Mouse (Mus musculus) kidney, postnatal 36 days (tissue): ENCODE measurements at regions not wholly inside any gene's neighbourhood (a gene's known extent, or its start where the extent isn't known, plus 50 kb on each side); places are given as distances from the start of the nearest gene placed in this dataset.

Source experiments
- DNase-seq, 2 experiments: peaks; one replicate each; pipeline ENCODE4 v3.0.0; 2021 to 2022; ENCODE audit warnings: mixed read lengths in 2 of 2

DNA sequence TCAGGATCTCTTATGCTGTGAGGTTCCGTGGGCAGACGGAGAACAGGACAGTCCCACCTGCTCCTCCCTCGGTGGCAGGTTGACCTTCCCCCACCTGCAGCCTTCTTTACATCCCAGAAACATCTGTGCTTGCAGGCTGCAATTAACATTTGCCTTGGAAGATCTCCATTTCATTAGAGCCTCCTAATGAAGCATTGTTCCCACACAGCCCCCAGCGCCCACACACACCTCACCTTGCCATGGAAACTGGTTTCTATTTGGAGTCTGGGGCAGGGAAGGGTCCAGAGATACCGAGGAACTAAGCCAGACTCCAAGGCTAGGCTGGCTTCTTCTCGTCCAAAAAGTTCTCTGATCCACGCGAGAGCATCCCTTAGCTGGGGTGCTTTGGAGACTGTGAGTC is 56.6 kb upstream of the Rpl38 start:
- no peak for DNase-seq

DNA sequence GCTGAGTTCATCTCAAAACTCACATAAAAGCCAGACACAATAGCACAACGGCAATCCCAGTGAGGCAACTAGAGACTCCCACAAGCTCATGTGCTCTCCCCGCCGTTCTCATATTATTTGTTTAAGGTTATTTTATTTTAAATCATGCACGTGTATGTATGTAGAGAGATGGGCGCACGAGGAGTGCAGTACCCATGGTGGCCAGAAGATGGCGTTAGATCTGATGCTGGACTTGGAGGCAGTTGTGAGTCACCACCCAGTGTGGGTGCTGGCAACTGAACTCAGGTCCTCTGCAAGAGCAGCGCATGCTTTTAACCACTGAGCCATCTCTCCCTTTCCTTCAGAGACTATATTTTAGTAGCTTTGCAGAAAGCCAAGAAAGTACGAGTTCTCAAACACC is 60.3 kb upstream of the Rpl38 start:
- no peak for DNase-seq

DNA sequence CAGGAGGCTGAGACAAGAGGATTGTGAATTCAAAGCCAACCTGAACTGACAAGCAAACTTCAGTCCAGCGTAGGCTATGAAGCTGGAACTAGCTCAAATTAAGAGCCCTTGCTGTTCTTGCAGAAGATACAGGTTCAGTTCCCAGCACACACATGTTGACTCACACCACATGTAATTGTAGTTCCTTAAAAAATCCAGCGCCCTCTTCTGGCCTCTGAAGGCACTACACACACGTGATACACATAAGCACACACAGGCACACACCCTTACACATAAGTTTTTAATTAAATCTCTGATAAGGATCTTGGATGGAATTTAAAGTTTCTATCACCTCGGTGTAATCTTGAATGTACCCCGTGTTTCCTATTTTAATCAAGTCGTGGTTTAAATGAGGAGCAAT is 65.2 kb upstream of the Rpl38 start:
- DNase-seq: no peak

DNA sequence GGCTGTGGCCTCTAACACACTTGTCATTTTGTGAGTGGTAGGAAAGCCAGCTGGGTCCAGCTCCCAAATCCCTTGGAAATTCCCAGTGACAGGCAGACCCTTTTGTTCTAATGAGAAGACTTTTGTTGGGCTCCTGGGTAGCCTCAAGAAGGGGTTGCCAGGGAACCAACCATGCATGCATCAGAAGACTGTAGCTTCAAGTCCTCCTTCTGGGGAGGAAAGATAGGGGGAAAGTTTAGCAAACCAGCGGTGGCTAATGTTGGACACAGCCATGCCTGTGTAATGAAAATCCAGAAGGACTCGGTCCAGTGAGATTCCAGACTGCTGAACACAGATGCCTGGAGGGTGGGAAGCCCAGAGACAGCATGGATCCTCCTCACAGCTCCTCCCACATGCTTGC is 71.1 kb upstream of the Rpl38 start:
- no peak for DNase-seq

DNA sequence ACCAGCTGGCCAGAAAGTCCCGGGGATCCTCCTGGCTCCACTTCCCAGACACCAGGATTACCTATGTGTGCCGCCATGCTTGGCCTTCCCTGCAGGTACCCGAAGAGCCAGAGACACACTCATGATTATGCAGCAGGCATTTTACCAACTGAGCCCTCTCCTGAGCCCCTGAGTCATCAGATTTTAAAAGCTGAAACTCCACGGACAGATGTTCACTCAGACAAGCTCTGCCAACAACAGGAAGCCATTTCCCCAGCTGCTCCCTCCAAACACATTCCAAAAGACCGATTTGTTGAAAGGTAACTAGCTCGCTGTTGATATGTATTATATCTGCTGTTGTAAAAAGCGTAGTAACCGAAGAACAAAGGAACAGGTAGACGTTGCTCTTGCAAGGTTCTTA is 75.4 kb upstream of the Rpl38 start:
- DNase-seq: no peak

DNA sequence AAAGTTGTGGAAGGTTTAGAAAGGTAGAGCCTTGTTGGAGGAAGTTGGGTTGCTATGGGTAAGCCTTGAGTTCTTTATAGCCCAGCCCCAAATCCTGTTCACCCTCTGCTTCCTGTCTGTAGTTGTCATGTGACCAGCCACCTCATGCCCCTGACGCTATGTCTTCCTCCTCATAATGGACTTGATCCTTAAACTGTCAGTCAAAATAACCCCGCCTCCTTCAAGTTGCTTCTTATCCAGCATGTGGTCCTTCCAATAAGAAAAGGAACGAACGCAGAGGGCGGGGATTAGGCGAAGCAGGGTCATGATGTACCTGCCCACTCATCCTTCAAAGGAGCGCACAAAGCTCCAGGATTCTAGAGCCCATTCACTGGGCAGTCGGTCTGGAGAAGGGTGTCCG is 79.8 kb upstream of the Rpl38 start:
- DNase-seq: no peak

DNA sequence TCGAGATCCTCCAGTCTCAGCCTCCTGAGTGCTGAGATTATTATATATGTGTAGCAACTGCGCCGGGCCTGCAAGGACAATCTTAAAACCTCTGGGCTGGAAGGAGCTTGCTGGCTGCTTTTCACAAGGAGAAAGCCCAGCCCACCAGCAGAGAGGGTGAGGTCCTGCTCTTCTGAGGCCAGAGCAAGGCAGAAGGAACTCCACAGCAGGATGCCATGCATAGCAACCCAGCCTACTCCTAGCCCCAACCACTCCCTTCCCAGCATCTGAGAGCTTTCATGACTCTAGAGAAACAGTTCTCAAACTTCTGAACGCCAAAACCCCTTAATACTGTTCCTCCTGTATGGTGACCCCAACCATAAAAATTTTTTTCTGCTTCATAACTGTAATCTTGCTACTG is 80.3 kb upstream of the Rpl38 start:
- no peak for DNase-seq

DNA sequence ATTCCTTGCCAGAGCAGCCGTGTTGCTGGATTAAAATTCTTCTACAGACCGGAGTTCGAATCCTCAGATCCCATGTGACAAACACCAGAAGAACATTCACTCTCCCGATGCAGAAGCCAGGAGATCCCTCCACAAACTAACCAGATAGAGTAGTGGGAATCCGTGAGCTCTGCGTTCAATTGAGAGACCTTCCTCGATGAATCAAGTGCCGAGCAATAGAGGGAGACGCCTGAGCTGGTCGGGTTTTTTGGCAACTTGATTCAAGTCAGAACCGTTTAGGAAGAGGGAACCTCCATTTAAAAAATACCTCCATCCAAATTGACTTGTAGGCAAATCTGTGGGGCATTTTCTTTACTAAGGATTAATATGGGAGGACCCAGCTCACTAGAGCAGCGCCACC is 81.9 kb upstream of the Rpl38 start:
- no peak for DNase-seq

DNA sequence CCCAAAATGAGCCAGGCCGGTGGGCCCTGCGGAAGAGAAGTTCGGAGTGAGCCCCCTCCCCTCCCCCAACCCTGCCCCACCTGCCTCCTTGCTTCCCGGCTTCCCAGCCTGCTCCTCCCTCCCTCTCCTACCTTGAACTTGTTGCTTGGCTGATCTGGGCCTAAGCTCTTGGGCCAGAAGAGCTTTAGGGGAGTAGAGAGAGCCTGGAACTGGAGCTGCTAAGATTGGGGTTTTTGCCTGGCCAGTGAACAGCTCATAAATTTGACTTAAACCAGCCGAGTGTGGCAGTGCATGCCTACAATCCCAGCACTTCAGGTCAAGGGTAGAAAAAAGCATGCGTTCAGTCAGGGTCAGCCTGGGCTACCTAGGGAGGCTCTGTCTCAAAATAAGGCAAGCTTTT is 83.5 kb upstream of the Rpl38 start:
- DNase-seq: no peak

DNA sequence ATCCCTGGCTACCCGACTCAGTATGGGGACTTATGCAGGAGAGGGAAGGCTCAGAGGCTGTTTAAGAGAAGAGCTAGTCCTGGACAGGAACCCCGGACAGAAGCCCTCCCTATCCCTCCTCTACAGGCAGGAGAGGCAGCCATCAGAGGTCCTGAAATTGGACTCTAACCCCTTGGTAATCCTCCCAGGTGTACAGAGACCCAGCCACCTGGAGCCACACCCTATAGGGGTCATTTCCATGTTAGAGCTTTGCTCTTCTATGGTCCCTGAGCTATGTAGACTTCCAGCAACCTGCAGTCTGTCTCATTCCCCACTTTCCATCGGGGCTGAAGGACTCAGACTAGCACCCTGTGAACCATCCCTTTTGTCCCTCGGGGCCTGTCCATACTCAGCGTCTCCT is 84.2 kb upstream of the Rpl38 start:
- DNase-seq: no peak

DNA sequence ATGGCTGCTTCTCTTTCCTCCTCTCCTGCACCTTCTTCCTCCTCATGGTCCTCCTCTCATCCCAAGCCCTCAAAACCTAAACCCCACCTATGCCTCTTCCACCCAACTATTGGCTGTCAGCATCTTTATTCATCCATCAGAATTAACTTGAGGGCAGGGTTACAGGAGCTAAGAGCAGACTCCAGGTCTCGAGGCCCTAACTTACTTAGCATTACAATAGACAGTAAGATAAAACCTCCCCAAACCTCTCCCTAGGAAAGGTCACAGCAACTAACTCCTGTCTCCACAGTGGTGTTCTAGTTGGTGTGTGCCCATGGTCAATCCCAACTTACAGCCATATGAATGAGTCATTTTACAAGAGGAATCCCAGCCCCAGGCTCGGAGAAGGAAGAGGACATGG is 88.3 kb upstream of the Rpl38 start:
- DNase-seq: no peak

DNA sequence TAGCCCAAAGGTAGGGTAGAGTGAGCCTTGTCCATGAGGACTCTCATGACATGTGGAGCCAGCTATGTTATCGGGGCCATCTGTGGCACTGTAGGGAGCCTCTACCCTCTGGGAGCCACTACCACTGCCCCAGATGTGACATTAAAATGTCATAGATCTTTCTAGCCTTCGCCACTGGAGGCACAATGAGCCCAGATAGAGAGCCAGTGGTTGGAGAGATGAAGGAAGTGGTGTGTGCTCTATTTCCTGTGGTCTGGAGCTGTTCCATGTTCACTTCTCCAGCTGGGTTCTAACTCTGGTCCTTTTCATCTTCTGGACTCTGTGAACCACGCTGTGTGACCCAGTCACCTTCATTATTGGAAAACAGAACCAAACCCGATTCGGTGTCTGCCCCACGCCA is 89.8 kb upstream of the Rpl38 start:
- no peak for DNase-seq

DNA sequence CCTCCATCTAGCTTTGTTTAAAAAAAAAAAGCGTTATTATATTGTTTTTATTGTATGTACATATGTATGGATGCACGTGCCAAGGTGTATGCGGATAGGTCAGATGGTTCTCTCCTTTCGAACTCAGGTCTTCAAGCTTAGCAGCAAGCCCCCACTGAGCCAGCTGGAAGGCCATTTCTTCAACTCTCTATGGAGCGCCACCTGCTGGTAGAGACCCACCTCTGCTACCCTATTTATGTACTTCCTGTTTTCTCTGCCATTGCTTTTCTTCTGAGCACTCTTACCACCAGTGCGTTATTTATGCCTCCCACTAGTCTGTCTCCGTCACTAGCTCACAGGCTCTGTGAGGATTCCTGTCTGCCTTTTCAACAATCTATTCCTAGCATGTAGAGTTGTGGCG is 91.5 kb upstream of the Rpl38 start:
- peak in 1 of 2 experiments; percentile 4 for DNase-seq

DNA sequence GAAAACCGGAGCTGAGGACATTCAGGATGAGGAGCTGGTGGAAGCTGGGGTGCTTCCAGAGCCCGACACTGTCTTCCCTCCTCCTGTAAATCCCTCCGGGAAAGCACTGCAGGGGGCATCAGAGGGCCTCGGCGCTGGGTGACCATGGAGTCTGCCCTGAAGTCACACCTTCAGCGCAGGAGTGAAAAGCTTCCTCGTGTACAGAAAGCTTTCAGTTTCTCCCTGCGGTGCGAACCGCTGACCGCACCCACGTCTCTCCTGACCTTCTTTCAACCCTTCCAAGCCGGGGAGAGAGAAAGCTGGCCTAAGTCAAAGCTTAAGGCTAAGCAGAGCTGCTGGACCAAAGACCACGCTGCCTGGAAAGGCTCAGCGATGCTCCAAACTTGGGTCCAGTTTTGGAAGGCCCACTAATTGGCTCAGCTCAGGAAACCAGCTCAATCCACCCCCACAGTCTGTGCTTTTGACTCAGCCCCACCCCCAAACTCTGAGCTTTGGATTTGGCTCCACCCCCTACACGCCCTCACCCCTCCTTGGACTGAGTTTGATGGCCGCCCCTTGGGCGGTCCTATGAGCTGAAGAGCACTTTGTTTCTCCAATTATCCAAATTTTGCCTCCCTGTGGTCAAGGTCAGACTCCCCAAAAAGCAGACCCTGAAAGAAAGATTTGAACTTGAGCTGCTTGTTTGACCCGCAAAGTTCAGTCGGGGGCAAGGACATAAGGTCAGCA is 97.0 kb upstream of the Rpl38 start:
- peak in 1 of 2 experiments; percentile 5 for DNase-seq

DNA sequence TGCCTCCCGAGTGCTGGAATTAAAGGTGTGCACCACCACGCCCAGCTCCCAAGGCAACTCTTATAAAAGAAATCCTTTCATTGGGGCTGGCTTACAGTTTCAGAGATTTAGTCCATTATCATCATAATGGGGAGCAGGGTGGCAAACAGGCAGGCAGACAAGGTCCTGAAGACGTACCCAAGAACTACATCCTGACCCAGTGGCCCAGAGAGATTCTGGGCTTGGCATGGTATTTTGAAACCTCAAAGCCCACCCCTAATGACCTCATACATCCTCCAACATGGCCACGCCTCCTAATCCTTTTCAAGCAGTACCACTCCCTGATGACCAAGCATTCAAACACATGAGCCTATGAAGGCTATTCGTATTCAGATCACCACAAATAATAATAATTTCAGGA is 98.2 kb upstream of the Rpl38 start:
- no peak for DNase-seq

DNA sequence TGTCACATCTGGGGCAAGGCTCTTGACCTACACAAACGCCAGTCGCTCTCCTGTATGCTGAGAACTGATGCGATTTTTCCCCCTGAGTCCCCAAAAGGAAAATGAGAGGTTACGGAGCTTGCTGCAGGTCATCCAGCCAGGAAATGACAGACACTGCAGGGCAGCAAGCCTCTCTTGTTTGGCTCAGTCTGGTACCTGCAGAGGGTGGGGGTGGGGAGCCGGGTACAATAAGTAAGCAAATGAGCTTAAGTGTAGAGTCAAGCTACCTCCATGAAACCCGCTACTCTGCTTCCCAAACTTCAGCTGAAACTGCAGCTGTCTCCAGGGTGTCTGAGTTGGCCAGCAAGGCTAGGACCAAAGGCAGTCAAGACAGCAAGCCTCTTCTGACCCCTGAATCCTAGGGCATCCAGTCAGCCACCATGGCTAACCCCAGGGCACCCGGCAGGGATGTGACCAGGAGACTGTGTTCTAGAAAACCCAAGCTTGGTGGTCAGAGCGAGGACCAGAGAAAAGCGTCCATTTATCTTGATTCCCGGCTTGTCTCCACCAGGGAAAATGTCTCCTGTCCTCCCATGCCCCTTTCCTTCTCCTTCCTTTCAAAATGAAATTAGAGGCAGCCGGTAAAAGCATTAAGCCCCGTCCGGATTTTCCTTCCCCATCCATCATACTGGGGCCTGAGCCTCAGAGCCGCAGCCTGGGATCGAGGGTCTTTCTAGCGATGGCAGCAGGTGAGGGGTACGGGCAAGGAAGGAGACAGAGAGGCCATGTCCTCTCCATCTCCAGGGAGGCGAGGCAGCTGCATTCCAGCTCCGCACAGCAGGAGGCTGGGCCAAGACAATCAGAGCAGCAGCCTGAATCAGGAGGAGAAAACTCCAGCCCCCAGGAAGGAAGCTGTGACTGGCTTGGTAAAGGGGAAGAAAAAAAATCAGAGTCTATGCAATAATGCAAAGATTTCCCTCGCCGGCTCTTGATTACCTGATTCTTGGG is 100.2 kb upstream of the Rpl38 start:
- DNase-seq: no peak

DNA sequence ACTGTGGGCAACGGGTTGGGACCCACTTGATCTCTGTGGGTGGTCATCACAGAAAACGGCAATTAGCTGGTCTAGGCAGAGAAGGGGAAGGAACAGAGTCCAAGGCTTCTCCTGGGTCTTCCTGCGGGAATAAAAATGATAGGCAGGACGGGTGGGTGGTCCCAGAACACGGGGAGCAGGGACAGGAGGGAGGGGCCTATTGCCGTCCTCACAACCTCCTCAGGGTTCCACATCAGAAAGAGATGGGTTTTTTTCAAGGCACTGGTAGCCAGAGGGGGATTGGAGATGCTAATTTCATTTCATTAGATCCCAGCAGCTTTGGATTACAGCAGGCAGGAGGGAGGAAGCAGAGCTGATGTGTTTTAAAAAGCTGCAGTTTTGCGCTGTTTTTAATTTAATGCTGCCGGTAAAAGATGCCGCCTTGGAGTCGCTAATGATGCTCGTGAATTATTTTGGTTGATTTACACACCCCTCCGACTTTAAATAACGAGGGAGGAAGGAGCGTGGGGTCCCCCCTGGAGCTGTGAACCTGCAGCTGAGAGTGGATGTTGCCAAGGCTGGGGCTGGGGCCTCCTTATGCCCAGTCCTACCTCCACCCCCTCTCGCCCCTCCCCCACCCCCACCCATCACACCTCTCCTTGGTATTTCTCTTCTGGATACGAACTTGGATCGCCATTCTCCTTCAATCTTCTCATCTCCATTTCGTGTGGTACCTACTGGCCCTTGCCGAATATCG is 101.1 kb upstream of the Rpl38 start:
- DNase-seq: no peak

DNA sequence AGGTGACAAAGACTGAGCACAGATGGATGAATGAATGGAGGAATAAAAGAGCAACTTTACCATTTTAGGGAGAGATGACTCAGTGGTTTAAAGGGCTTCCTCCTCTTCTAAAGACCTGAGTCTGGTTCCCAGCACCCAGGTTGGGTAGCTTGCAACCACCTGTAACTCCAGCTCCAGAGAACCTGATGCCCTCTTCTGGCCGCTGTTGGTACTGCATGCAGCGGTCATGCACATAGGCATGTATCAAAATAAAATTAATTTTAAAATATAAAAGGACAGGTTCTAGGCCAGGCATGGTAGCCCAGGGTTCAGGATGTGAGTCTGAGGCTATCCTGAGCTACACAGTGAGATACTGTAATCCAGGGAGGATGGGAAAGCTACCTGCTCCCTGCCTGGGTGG is 103.4 kb upstream of the Rpl38 start:
- DNase-seq: peak in 1 of 2 experiments; percentile 15

DNA sequence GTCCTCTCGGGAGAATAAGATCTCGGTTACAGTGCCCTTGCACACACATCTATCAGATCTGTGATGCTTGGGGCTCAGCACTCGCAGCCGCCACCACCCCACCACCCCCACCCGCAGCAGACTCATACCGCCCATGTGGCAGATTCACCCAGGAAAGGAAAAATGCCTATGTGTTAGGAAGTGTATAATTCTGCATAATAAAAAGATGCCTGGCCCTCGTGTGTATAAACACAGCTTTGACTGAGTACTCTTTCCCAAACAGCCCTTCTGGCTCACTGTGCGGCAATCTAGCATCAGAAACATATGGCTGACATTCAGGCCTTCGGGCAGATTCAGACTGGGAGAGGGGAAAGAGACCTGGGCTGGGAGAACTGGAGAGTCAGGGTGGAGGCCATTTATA is 105.2 kb upstream of the Rpl38 start:
- DNase-seq: no peak

DNA sequence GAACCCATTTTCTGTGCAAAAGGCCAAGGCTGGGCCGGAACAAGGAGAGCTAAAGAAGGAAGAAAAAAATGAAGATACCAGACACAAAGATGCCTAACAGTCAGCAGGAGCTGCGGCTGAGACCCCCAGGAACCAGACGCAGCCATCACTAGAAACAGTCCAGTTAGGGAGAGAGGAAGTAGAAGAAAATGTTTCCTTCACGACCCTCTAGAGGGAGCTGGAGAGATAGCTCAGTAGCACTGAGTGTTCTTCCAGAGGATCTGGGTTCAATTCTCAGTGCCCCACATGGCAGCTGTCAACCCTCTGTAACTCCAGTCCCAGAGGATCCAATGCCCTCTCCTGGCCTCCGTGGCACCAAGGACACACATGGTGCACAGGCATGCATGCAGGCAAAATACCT is 113.7 kb upstream of the Rpl38 start:
- DNase-seq: no peak

DNA sequence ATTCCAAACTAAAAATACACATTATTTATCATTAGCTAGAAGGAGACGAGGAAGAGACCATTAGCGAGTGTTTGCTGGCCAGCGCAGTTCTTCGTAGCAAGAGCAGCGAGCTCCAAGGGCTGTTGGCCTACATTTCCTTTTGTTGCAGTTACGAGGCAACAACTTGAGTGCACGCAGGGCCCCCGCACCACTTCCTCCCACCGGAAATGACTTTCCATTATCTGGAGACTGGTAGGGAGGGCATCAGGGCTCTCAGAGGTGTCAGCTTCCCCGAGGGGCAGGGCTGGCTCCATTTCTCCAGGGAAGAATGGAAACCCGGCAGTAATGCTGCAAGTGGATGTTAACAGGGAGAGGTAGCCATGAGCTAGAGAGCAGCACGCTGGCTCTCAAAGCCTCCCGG is 114.3 kb upstream of the Rpl38 start:
- peak in 1 of 2 experiments; percentile 5 for DNase-seq

DNA sequence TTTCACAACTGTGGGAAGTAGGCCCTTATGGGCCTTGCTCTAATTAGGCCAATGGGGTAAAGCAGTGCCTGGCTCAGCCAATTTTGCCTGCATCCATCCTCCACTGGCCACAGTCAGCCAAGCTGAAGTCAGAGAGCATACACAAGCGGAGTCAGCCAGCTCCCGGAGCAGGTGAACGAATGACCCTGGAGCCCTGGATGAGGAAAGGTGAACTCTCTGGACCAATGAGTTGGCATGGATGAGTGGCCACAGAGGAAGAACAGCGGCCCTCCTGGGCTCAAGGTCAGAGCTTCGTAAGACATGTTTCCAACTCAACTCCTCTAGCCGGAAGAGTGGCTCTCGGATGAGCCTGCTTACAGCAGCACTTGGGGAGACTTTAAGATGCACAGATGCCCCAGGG is 116.1 kb upstream of the Rpl38 start:
- DNase-seq: peak; percentile 55 to 65

DNA sequence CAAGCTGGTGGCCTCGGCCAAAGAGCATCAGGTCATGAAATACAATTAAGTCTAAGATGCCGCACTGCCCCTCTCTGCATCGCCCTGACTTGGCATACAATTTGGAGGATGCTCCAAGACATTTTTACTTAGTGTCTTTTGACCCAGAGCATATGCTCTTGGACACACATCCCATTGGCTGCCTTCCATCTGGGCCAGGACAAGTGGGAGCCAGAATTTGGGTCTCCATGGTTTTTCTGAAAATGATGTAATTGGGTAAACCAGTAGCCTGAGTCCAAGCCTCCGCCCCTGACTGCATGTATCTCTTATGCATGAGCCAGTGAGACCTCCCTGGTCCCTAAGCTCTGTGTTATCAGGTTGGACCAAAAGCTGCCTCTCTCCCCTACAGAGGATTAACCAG is 117.1 kb upstream of the Rpl38 start:
- DNase-seq: no peak

DNA sequence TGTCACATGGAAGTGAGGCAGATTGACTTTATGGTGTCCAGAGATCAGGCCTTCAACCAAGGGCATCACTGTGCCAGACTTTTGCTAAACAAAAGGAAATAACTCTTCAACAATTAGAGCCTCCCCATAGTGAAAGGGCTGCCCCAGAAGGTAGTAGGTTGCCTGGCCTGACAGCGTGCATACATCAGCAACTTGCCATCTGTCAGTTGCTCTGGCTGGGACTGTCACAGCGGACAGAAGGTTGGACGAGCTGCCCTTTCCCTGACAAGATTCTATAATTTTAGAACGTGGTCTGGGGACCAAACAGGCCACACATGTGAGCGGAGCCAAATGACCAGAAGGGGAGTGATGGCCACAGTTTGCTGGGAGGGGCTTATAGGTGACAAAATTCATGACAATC is 119.7 kb upstream of the Rpl38 start:
- no peak for DNase-seq
